Mouse (Mus musculus) neural tube, embryonic 14.5 days (tissue): ENCODE measurements around the gene Adssl1. TPM values are rescaled to one million over a fixed set of nuclear protein-coding genes. Genes with fewer than 3 reads are reported as not detected.

ENCODE experiments used
- ATAC-seq: fragments of 200-750 bp; cut with Nextera tagmentation; 2 replicates; pipeline ENCODE4 v1.8.0; 2017; ENCODE audit warnings: low read depth, mild to moderate bottlenecking, moderate TSS enrichment, moderate library complexity
- H3K27ac ChIP-seq: fragments of 300-500 bp; sonication (generic); 2 replicates; pipeline ENCODE4 v1.5.1; 2014; ENCODE audit warnings: low read depth, mild to moderate bottlenecking, control low read depth, low read length, moderate library complexity, mixed read lengths
- H3K27me3 ChIP-seq: fragments of 300-500 bp; sonication (generic); 2 replicates; pipeline ENCODE4 v1.6.1; 2014; ENCODE audit warnings: low read length; ENCODE audit not compliant: control insufficient read depth, insufficient read depth
- H3K36me3 ChIP-seq: fragments of 300-500 bp; sonication (generic); 2 replicates; pipeline ENCODE4 v1.6.1; 2014; ENCODE audit warnings: low read length, mixed read lengths; ENCODE audit not compliant: control insufficient read depth, insufficient read depth
- H3K4me1 ChIP-seq: fragments of 300-500 bp; sonication (generic); 2 replicates; pipeline ENCODE4 v1.6.1; 2014; ENCODE audit warnings: low read length; ENCODE audit not compliant: control insufficient read depth, insufficient read depth
- H3K4me2 ChIP-seq: fragments of 300-500 bp; sonication (generic); 2 replicates; pipeline ENCODE4 v1.6.1; 2014; ENCODE audit warnings: mild to moderate bottlenecking, low read depth, low read length, control low read depth
- H3K4me3 ChIP-seq: fragments of 300-500 bp; sonication (generic); 2 replicates; pipeline ENCODE4 v1.5.1; 2014; ENCODE audit warnings: low read depth, low read length, control low read depth, mixed read lengths
- H3K9ac ChIP-seq: fragments of 300-500 bp; sonication (generic); replicated peaks from 2 replicates; pipeline ENCODE4 v1.6.1; 2014; ENCODE audit warnings: low read depth, mild to moderate bottlenecking, control low read depth, low read length, mixed read lengths
- H3K9me3 ChIP-seq: fragments of 300-500 bp; sonication (generic); 2 replicates; pipeline ENCODE4 v1.6.1; 2016; ENCODE audit warnings: low read length; ENCODE audit not compliant: control insufficient read depth
- WGBS: fragments of 180-500 bp; shearing (Covaris S2); extraction: QIAGEN DNeasy Blood & Tissue Kit; methylation state at CpG from one replicate; pipeline ENCODE4 v1.1.7; 2014; 5-methylcytosine and 5-hydroxymethylcytosine counted together
- polyA plus RNA-seq: library from polyadenylated mRNA; unstranded; fragments of >200 nt; fragmentation: Nextera tagmentation; extraction: Ambion mirVana; gene quantifications from 2 replicates; pipeline ENCODE4 v1.2.1, GENCODE M21; 2014

The Adssl1 gene
- polyA plus RNA-seq, 1 experiment from 2014 or later: 3.4 TPM

DNA sequence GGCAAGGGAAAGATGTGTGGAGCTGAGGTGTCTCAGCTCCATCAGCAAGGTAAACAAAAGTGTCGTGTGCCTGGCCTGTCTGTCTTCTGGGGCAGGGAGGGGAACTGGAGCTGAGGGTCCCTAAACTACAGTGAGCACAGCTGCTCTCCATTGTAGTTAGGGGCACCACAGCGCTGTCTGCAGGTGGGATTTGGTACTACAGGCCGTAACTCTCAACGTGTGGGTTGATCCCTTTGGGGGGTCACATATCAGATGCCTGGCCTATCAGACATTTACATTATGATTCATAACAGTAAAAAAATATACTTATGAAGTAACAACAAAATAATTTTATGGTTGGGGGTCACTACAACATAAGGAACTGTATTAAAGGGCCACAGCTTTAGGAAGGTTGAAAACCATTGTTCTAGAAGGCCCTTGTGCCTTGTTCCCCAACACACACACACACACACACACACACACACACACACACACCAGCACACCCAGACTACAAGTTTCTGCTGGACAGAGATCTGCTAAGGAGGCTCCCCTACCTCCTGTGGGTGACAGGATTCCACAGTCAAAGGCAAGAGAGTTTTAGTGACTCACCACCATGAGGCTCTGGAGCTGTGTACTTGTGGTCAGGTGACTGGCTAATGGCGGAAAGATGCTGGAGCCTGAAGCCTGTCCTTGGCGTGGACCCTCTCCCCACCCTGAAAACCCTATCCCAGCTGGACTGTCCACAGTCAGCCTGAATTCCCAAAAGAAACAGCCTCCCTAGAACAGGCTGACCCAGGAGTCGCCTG is 7.4 kb downstream of the Adssl1 start:
- no peak for ATAC-seq
- no peaks in the 10 kb centered on the region for H3K36me3 ChIP-seq
- WGBS: 65% methylated on average over 7 of the region's 7 CpGs
- H3K9ac ChIP-seq: no peak overlapping the region
- H3K27me3 ChIP-seq: no peaks in the 10 kb centered on the region
- H3K9me3 ChIP-seq: no peaks in the 10 kb centered on the region
- H3K4me1 ChIP-seq: no peaks in the 10 kb centered on the region; the same call in 1 of the 2 replicates
- H3K4me3 ChIP-seq: no peak overlapping the region
- no peak overlapping the region for H3K4me2 ChIP-seq
- no peak overlapping the region for H3K27ac ChIP-seq

DNA sequence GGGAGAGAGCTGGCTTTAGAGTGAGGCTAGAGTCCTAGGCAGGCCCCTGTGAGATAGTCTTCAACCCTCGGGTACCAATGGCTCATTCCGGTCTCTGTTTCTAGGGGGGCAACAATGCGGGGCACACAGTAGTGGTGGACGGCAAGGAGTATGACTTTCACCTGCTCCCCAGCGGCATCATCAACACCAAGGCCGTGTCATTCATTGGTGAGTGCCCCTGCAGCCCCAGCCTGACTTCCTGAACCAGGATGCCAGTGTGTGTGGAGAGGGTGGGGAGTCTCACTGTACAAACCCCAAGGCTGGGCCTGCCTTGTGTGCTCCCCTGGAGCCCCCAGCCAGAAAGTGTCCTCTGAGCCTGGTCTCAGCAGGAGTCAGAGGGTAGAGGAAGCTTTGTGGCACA is 8.4 kb downstream of the Adssl1 start:
- Histone ChIP-seq H3K27me3 (no peaks in the 10 kb centered on the region), H3K4me2 (no peak overlapping the region)

DNA sequence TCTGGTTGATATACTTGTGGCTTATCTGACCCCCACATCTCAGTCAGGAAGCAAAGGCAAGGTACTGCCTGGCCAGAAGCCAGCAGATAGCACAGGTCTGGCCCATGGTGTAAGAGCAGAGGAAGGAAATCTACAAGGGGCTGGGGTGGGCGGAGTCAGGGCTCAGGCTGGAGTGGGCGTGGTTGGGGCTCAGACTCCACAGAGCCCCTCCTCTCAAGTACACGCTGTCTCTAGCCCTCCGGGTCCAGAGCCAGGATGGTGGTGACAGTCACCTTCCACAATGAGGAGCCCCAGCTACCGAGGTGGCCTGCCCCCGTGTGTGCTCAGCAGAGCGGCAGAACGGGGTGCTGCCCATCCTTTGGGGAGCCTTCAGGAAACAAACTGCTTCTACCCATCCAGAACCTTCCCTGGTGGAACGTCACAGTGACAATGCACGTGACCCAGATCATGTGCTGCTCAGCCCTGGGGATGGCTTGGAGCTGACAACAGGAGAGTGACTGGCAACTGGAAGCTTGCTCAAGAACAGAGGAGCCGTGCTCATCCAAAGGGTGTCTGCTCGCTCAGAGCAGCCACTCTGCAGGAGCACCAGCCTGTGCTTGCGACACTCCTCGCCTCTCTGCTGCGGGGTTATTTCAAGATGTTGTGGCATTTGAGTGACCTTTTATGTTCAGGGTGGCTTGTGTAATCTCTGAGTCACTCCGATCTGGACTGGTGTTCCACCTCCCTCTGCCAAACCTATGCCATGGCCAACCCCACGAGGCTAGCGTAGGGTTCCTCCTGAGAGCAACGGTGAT is 9.3 kb downstream of the Adssl1 start:
- Histone ChIP-seq H3K4me2 (peak overlapping the region; percentile 26), H3K9ac (peak overlapping the region; percentile 16; the same call in 1 of the 2 replicates), H3K27ac (no peak overlapping the region), H3K27me3 (no peaks in the 10 kb centered on the region), H3K36me3 (no peaks in the 10 kb centered on the region), H3K4me1 (no peaks in the 10 kb centered on the region; the same call in 1 of the 2 replicates), H3K4me3 (no peak overlapping the region), H3K9me3 (no peaks in the 10 kb centered on the region)
- 43% methylated on average over 19 of the region's 19 CpGs for WGBS
- ATAC-seq: peak; percentile 83

More for the DNA sequence above, 8.4 kb downstream of the Adssl1 start:
- no peak for ATAC-seq
- Histone ChIP-seq H3K9me3 (no peaks in the 10 kb centered on the region), H3K27ac (no peak overlapping the region), H3K9ac (no peak overlapping the region), H3K4me3 (no peak overlapping the region), H3K36me3 (no peaks in the 10 kb centered on the region), H3K4me1 (no peaks in the 10 kb centered on the region; the same call in 1 of the 2 replicates)
- whole genome bisulfite sequencing: 88% methylated on average over 6 of the region's 6 CpGs

DNA sequence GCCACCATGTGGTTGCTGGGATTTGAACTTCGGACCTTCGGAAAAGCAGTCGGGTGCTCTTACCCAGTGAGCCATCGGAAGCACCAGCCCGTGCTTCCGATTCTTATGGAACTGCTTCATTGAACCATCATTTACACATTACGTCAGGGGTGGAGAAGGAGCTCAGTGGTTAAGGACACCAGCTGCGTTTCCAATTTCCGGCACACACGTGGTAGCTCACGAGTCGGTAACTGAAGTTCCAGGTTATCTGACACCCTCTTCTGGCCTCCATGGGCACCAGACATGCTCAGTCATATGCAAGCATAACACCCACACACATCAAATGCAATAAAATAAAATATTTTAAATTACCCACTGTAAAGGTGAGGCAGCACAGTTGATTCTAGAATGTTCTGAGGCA is 10.2 kb downstream of the Adssl1 start:
- Histone ChIP-seq H3K27me3 (no peaks in the 10 kb centered on the region), H3K4me1 (no peaks in the 10 kb centered on the region; the same call in 1 of the 2 replicates), H3K36me3 (no peaks in the 10 kb centered on the region), H3K4me2 (no peak overlapping the region), H3K9me3 (no peaks in the 10 kb centered on the region), H3K27ac (no peak overlapping the region), H3K9ac (no peak overlapping the region), H3K4me3 (no peak overlapping the region)
- no peak for ATAC-seq
- 93% methylated on average over 12 of the region's 12 CpGs for WGBS

DNA sequence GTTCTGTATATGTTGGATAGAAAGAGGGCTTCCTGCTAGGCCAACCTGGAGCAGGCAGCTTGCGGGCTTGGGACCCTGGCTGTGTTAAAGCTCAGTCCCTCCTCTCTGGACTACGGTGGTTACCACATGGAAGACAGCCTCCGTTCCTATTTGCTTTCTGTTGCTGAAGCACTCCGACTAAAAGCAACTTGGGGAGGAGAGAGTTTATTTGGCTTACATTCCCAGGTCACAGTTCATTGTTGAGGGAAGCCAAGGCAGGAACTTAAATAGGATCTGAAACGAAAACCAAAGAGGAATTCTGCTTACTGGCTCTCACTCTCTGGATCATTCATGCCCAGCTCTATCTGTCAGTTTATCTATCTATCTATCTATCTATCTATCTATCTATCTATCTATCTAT is 11.0 kb downstream of the Adssl1 start:
- H3K4me3 ChIP-seq: no peak overlapping the region
- no peaks in the 10 kb centered on the region for H3K9me3 ChIP-seq
- no peaks in the 10 kb centered on the region for H3K36me3 ChIP-seq
- WGBS: 84% methylated on average over 5 of the region's 5 CpGs
- H3K27ac ChIP-seq: no peak overlapping the region
- H3K4me2 ChIP-seq: no peak overlapping the region
- H3K4me1 ChIP-seq: no peaks in the 10 kb centered on the region; the same call in 1 of the 2 replicates
- no peak for ATAC-seq
- no peaks in the 10 kb centered on the region for H3K27me3 ChIP-seq
- H3K9ac ChIP-seq: no peak overlapping the region

DNA sequence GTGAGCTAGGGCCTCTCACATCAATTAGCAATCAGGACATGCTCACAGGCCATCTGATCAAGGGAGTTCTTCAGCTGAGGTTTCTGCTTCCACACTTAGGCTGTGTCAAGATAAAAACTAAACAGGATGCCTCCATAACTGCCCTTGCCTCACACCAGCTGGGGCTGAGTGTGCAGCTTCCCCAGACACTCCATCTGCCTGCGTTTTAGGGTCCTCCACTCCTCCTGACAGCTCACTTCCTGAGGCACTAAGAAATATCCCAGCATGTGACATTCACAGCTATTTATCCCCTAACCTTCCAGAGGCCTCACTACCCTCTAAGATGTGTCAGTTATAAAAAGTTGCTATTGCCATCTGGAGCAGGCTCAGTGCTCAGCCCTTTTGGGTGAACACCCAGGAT is 11.6 kb downstream of the Adssl1 start:
- no peak overlapping the region for H3K27ac ChIP-seq
- H3K4me3 ChIP-seq: no peak overlapping the region
- no peak for ATAC-seq
- no peaks in the 10 kb centered on the region for H3K27me3 ChIP-seq
- no peak overlapping the region for H3K9ac ChIP-seq
- H3K4me1 ChIP-seq: no peaks in the 10 kb centered on the region; the same call in 1 of the 2 replicates
- no peak overlapping the region for H3K4me2 ChIP-seq
- 50% methylated on average over 1 of the region's 1 CpGs for WGBS
- no peaks in the 10 kb centered on the region for H3K9me3 ChIP-seq
- H3K36me3 ChIP-seq: no peaks in the 10 kb centered on the region

DNA sequence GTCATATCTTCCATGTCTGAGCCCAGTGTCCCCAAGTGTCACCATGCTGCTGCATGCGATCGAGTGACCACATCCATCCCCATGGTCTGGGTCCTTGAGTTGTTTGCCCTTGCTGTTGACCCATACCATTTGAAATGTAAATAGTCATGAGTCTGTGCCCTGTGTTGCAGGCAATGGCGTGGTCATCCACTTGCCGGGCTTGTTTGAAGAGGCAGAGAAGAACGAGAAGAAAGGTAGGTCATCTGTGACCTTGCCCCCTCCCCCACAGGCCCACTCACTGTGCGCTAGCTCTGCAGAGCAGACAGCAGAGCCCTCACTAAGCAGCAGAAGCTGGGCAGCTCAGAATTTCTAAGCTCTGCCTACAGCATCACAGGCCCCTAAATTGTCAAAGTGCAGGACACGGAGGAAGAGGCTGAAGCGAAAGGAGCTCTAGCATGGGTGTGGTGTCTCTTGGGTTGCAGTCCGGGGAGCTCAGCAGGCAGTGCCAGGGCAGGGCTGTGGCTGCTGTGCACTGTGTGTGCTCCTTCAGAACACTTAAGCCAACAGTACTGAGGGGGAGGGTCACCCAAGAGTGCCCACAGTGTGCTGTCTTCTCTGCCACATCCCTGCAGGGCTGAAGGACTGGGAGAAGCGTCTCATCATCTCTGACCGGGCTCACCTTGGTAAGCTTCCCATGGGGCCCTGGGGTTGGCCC is 12.4 kb downstream of the Adssl1 start:
- H3K27ac ChIP-seq: no peak overlapping the region
- no peak overlapping the region for H3K9ac ChIP-seq
- no peak overlapping the region for H3K4me2 ChIP-seq
- 77% methylated on average over 11 of the region's 11 CpGs for WGBS
- no peaks in the 10 kb centered on the region for H3K9me3 ChIP-seq
- H3K36me3 ChIP-seq: no peaks in the 10 kb centered on the region
- H3K27me3 ChIP-seq: no peaks in the 10 kb centered on the region
- no peak for ATAC-seq
- H3K4me3 ChIP-seq: no peak overlapping the region
- H3K4me1 ChIP-seq: no peaks in the 10 kb centered on the region; the same call in 1 of the 2 replicates

DNA sequence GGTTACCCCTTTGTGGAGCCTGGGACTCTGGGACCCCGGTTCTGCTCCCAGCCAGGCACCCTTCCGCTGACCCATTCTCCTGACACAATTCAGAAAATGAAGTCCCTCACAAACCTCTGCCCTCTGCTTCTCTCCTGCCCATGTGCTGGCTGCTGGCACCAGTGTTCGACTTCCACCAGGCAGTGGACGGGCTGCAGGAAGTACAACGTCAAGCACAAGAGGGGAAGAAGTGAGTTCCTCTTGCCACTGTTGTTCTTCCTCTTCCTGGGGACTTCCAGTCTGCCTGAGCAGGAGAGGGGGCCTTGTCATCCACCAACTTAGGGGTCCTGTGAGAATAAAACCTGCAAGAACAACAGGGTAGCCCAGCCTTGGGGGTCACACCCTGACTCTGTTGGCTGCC is 13.1 kb downstream of the Adssl1 start:
- no peak overlapping the region for H3K27ac ChIP-seq
- no peaks in the 10 kb centered on the region for H3K36me3 ChIP-seq
- no peaks in the 10 kb centered on the region; the same call in 1 of the 2 replicates for H3K4me1 ChIP-seq
- no peaks in the 10 kb centered on the region for H3K9me3 ChIP-seq
- WGBS: 84% methylated on average over 5 of the region's 5 CpGs
- no peaks in the 10 kb centered on the region for H3K27me3 ChIP-seq
- no peak overlapping the region for H3K9ac ChIP-seq
- H3K4me2 ChIP-seq: no peak overlapping the region
- no peak for ATAC-seq
- H3K4me3 ChIP-seq: no peak overlapping the region
